Mouse (Mus musculus) embryonic facial prominence, embryonic 12.5 days (tissue): ENCODE data around the gene Fancd2. TPM values are rescaled to one million over a fixed set of nuclear protein-coding genes. Genes with fewer than 3 reads are reported as not detected.

ENCODE experiments used
- ATAC-seq: fragments of 200-750 bp; cut with Nextera tagmentation; 2 replicates; pipeline ENCODE4 v1.8.0; 2017; ENCODE audit not compliant: insufficient number of reproducible peaks, insufficient read depth, low FRiP score, low TSS enrichment
- H3K27ac ChIP-seq: fragments of 300-500 bp; sonication (generic); 2 replicates; pipeline ENCODE4 v1.5.1; 2016; ENCODE audit warnings: mild to moderate bottlenecking
- H3K27me3 ChIP-seq: fragments of 300-500 bp; sonication (generic); 2 replicates; pipeline ENCODE4 v1.6.1; 2016; ENCODE audit warnings: mild to moderate bottlenecking, moderate library complexity
- H3K36me3 ChIP-seq: fragments of 300-500 bp; sonication (generic); 2 replicates; pipeline ENCODE4 v1.6.1; 2016; ENCODE audit warnings: mild to moderate bottlenecking
- H3K4me1 ChIP-seq: fragments of 300-500 bp; sonication (generic); 2 replicates; pipeline ENCODE4 v1.6.1; 2016
- H3K4me2 ChIP-seq: fragments of 300-500 bp; sonication (generic); replicated peaks from 2 replicates; pipeline ENCODE4 v1.6.1; 2016; ENCODE audit warnings: mild to moderate bottlenecking, moderate library complexity
- H3K4me3 ChIP-seq: fragments of 300-500 bp; sonication (generic); 2 replicates; pipeline ENCODE4 v1.5.1; 2016; ENCODE audit warnings: mild to moderate bottlenecking
- H3K9ac ChIP-seq: fragments of 300-500 bp; sonication (generic); 2 replicates; pipeline ENCODE4 v1.6.1; 2016; ENCODE audit warnings: mild to moderate bottlenecking, moderate library complexity
- H3K9me3 ChIP-seq: fragments of 300-500 bp; sonication (generic); 2 replicates; pipeline ENCODE4 v1.6.1; 2016; ENCODE audit warnings: mild to moderate bottlenecking, moderate library complexity
- WGBS: fragments of 180-500 bp; shearing (Covaris S2); methylation state at CpG from one replicate; pipeline ENCODE4 v1.1.7; 2016; 5-methylcytosine and 5-hydroxymethylcytosine counted together
- microRNA-seq: library from miRNA; unstranded; fragments of <30 nt; microRNA quantifications from one replicate; pipeline ENCODE4, GENCODE M21; 2017
- polyA plus RNA-seq: library from polyadenylated mRNA; unstranded; fragments of >200 nt; fragmentation: Nextera tagmentation; extraction: Ambion mirVana; gene quantifications from 2 replicates; pipeline ENCODE4 v1.2.1, GENCODE M21; 2016

Gene Fancd2
- polyA plus RNA-seq, 1 experiment from 2014 or later: 13.4 TPM

GRCm38 (mm10) chr6:113643967-113644366 lies 112.5 kb downstream of the Fancd2 start:
- Histone ChIP-seq H3K36me3 (no peaks in the 10 kb centered on the region), H3K4me2 (no peak overlapping the region), H3K9ac (no peak overlapping the region), H3K4me1 (no peaks in the 10 kb centered on the region), H3K27me3 (no peaks in the 10 kb centered on the region), H3K27ac (no peak overlapping the region), H3K9me3 (no peaks in the 10 kb centered on the region), H3K4me3 (no peak overlapping the region)
- ATAC-seq: no peak
- WGBS: 91% methylated on average over 2 of the region's 2 CpGs

GRCm38 (mm10) chr6:113644808-113645207 lies 113.3 kb downstream of the Fancd2 start:
- H3K4me2 ChIP-seq: no peak overlapping the region
- H3K9ac ChIP-seq: no peak overlapping the region
- 85% methylated on average over 8 of the region's 8 CpGs for WGBS
- no peaks in the 10 kb centered on the region for H3K27me3 ChIP-seq
- H3K4me1 ChIP-seq: no peaks in the 10 kb centered on the region
- no peak overlapping the region for H3K4me3 ChIP-seq
- no peak for ATAC-seq
- H3K36me3 ChIP-seq: no peaks in the 10 kb centered on the region
- H3K9me3 ChIP-seq: no peaks in the 10 kb centered on the region
- no peak overlapping the region for H3K27ac ChIP-seq

Small RNAs within 50 kb of the gene (microRNA-seq; reads per million reads assigned to microRNA genes)
- gene Gm23365: not detected

Other genes starting within 250 kb of the Fancd2 start
- 0.05 and 0.14 TPM in 2 replicates for gene Cpne9, start 249.4 kb upstream of the Fancd2 start, polyA plus RNA-seq
- 28.2 and 28.9 TPM in 2 replicates for gene Brpf1, start 224.5 kb upstream of the Fancd2 start, polyA plus RNA-seq
- 14.1 and 14.7 TPM in 2 replicates for gene Ogg1, start 204.7 kb upstream of the Fancd2 start, polyA plus RNA-seq
- gene Camk1, start 187.7 kb upstream of the Fancd2 start, polyA plus RNA-seq: 94.1 and 96.3 TPM in 2 replicates
- 52.7 and 53.4 TPM in 2 replicates for gene Tada3, start 153.8 kb upstream of the Fancd2 start, polyA plus RNA-seq
- gene Arpc4, start 153.6 kb upstream of the Fancd2 start, polyA plus RNA-seq: 354 and 364 TPM in 2 replicates
- 6.3 and 6.4 TPM in 2 replicates for gene Ttll3, start 142.4 kb upstream of the Fancd2 start, polyA plus RNA-seq
- 26.0 and 28.6 TPM in 2 replicates for gene Rpusd3, start 112.3 kb upstream of the Fancd2 start, polyA plus RNA-seq
- not detected in 2 replicates for gene Cidec, start 95.9 kb upstream of the Fancd2 start, polyA plus RNA-seq
- gene Jagn1, start 89.1 kb upstream of the Fancd2 start, polyA plus RNA-seq: 75.0 and 81.6 TPM in 2 replicates
- 3.4 and 3.9 TPM in 2 replicates for gene Il17re, start 73.2 kb upstream of the Fancd2 start, polyA plus RNA-seq
- 3.9 and 5.4 TPM in 2 replicates for gene Il17rc, start 60.3 kb upstream of the Fancd2 start, polyA plus RNA-seq
- gene Creld1, start 48.4 kb upstream of the Fancd2 start, polyA plus RNA-seq: 20.1 and 23.1 TPM in 2 replicates
- 2.9 and 3.5 TPM in 2 replicates for gene Prrt3, start 29.8 kb upstream of the Fancd2 start, polyA plus RNA-seq
- gene Emc3, start within 50 bp of the Fancd2 start, polyA plus RNA-seq: 85.4 and 90.9 TPM in 2 replicates
- gene Fancd2os, start 69.0 kb downstream of the Fancd2 start, polyA plus RNA-seq: 0.13 TPM in 1 of 2 replicates, not detected in the other
- gene Brk1, start 73.1 kb downstream of the Fancd2 start, polyA plus RNA-seq: 211 and 215 TPM in 2 replicates
- gene Vhl, start 92.3 kb downstream of the Fancd2 start, polyA plus RNA-seq: 54.5 and 56.2 TPM in 2 replicates
- gene Irak2, start 106.8 kb downstream of the Fancd2 start, polyA plus RNA-seq: 3.0 and 3.7 TPM in 2 replicates
- gene Tatdn2, start 165.4 kb downstream of the Fancd2 start, polyA plus RNA-seq: 0.61 and 0.95 TPM in 2 replicates
- gene Ghrl, start 188.2 kb downstream of the Fancd2 start, polyA plus RNA-seq: 0.37 TPM in 1 of 2 replicates, not detected in the other
- 268 and 282 TPM in 2 replicates for gene Sec13, start 209.1 kb downstream of the Fancd2 start, polyA plus RNA-seq